Mouse (Mus musculus) hindbrain, embryonic 14.5 days (tissue): ENCODE results near the gene Chrnb1. TPM values are rescaled to one million over a fixed set of nuclear protein-coding genes. Genes with fewer than 3 reads are reported as not detected.

Source experiments
- ATAC-seq: fragments of 200-750 bp; cut with Nextera tagmentation; 2 replicates; pipeline ENCODE4 v1.8.0; 2017; ENCODE audit warnings: moderate number of reproducible peaks, mild to moderate bottlenecking, moderate TSS enrichment, moderate library complexity; ENCODE audit not compliant: low FRiP score
- DNase-seq: peaks from one replicate; pipeline ENCODE4 v3.0.0-alpha.2; 2015; ENCODE audit warnings: low spot score
- H3K27ac ChIP-seq: fragments of 300-500 bp; sonication (generic); 2 replicates; pipeline ENCODE4 v1.5.1; 2014; ENCODE audit warnings: mild to moderate bottlenecking, moderate library complexity
- H3K27me3 ChIP-seq: fragments of 300-500 bp; sonication (generic); 2 replicates; pipeline ENCODE4 v1.6.1; 2014; ENCODE audit warnings: mild to moderate bottlenecking, low read length, mixed read lengths; ENCODE audit not compliant: control insufficient read depth, insufficient read depth
- H3K36me3 ChIP-seq: fragments of 300-500 bp; sonication (generic); replicated peaks from 2 replicates; pipeline ENCODE4 v1.6.1; 2014; ENCODE audit not compliant: control insufficient read depth, insufficient read depth
- H3K4me1 ChIP-seq: fragments of 300-500 bp; sonication (generic); replicated peaks from 2 replicates; pipeline ENCODE4 v1.6.1; 2014; ENCODE audit warnings: antibody characterized with exemption, low read length, mixed read lengths; ENCODE audit not compliant: control insufficient read depth, insufficient read depth
- H3K4me2 ChIP-seq: fragments of 300-500 bp; sonication (generic); replicated peaks from 2 replicates; pipeline ENCODE4 v1.6.1; 2014; ENCODE audit warnings: mild to moderate bottlenecking, moderate library complexity
- H3K4me3 ChIP-seq: fragments of 300-500 bp; sonication (generic); replicated peaks from 2 replicates; pipeline ENCODE4 v1.5.1; 2014; ENCODE audit warnings: mild to moderate bottlenecking, low read length
- H3K9ac ChIP-seq: fragments of 300-500 bp; sonication (generic); 2 replicates; pipeline ENCODE4 v1.6.1; 2014
- H3K9me3 ChIP-seq: fragments of 300-500 bp; sonication (generic); 2 replicates; pipeline ENCODE4 v1.6.1; 2016; ENCODE audit warnings: low read length; ENCODE audit not compliant: control insufficient read depth
- WGBS: fragments of 180-500 bp; shearing (Covaris S2); extraction: QIAGEN DNeasy Blood & Tissue Kit; methylation state at CpG from one replicate; pipeline ENCODE4 v1.1.7; 2014; 5-methylcytosine and 5-hydroxymethylcytosine counted together
- polyA plus RNA-seq: library from polyadenylated mRNA; unstranded; fragments of >200 nt; fragmentation: Nextera tagmentation; extraction: Ambion mirVana; gene quantifications from 2 replicates; pipeline ENCODE4 v1.2.1, GENCODE M21; 2014

Chrnb1 gene
- polyA plus RNA-seq, 1 experiment from 2014 or later: 1.4 TPM

GRCm38 (mm10) chr11:69781828-69782227, 13.9 kb downstream of the Chrnb1 start:
- DNase-seq (no peak), ATAC-seq (no peak)
- 31% methylated on average over 4 of the region's 4 CpGs for WGBS

GRCm38 (mm10) chr11:69778985-69779384, 16.8 kb downstream of the Chrnb1 start:
- DNase-seq (no peak), ATAC-seq (no peak)
- no peak overlapping the region for H3K27ac ChIP-seq
- no peak overlapping the region for H3K4me2 ChIP-seq
- 41% methylated on average over 7 of the region's 7 CpGs for WGBS
- no peaks in the 10 kb centered on the region for H3K9me3 ChIP-seq
- no peak overlapping the region for H3K9ac ChIP-seq
- H3K27me3 ChIP-seq: no peaks in the 10 kb centered on the region
- H3K4me1 ChIP-seq: no peaks in the 10 kb centered on the region
- no peak overlapping the region for H3K4me3 ChIP-seq
- H3K36me3 ChIP-seq: peaks cover 20% of the 10 kb centered on the region; the same call in 1 of the 2 replicates

More at GRCm38 (mm10) chr11:69781828-69782227, 13.9 kb downstream of the Chrnb1 start:
- H3K4me3 ChIP-seq: no peak overlapping the region
- H3K27me3 ChIP-seq: no peaks in the 10 kb centered on the region
- H3K9ac ChIP-seq: no peak overlapping the region
- H3K36me3 ChIP-seq: peaks cover 8% of the 10 kb centered on the region; the same call in 1 of the 2 replicates
- H3K4me1 ChIP-seq: no peaks in the 10 kb centered on the region
- no peak overlapping the region for H3K27ac ChIP-seq
- H3K9me3 ChIP-seq: no peaks in the 10 kb centered on the region
- no peak overlapping the region for H3K4me2 ChIP-seq

- H3K4me1 ChIP-seq: no peaks in the 10 kb centered on the region
- WGBS: 66% methylated on average over 23 of the region's 23 CpGs
- ATAC-seq: no peak
Observed at GRCm38 (mm10) chr11:69778258-69778982, 17.3 kb downstream of the Chrnb1 start.

GRCm38 (mm10) chr11:69777504-69778257, 18.1 kb downstream of the Chrnb1 start:
- ATAC-seq (no peak), DNase-seq (no peak)
- Histone ChIP-seq H3K9ac (no peak overlapping the region), H3K36me3 (peaks cover 20% of the 10 kb centered on the region; the same call in 1 of the 2 replicates), H3K4me3 (no peak overlapping the region), H3K4me2 (no peak overlapping the region), H3K27me3 (no peaks in the 10 kb centered on the region), H3K4me1 (no peaks in the 10 kb centered on the region), H3K9me3 (no peaks in the 10 kb centered on the region), H3K27ac (no peak overlapping the region)
- 60% methylated on average over 26 of the region's 26 CpGs for WGBS

More at GRCm38 (mm10) chr11:69778258-69778982, 17.3 kb downstream of the Chrnb1 start:
- Histone ChIP-seq H3K9me3 (no peaks in the 10 kb centered on the region), H3K9ac (no peak overlapping the region), H3K4me3 (no peak overlapping the region), H3K27me3 (no peaks in the 10 kb centered on the region), H3K4me2 (no peak overlapping the region), H3K27ac (no peak overlapping the region), H3K36me3 (peaks cover 20% of the 10 kb centered on the region; the same call in 1 of the 2 replicates)
- no peak for DNase-seq

GRCm38 (mm10) chr11:69776488-69776887, 19.3 kb downstream of the Chrnb1 start:
- no peak overlapping the region for H3K4me2 ChIP-seq
- H3K9me3 ChIP-seq: no peaks in the 10 kb centered on the region
- H3K4me1 ChIP-seq: no peaks in the 10 kb centered on the region
- H3K36me3 ChIP-seq: peaks cover 20% of the 10 kb centered on the region; the same call in 1 of the 2 replicates
- H3K27me3 ChIP-seq: no peaks in the 10 kb centered on the region
- ATAC-seq (0 out of 2 replicates have a peak, but pooled peaks have one; percentile 11), DNase-seq (no peak)
- 85% methylated on average over 20 of the region's 20 CpGs for WGBS
- H3K4me3 ChIP-seq: no peak overlapping the region
- no peak overlapping the region for H3K9ac ChIP-seq
- H3K27ac ChIP-seq: no peak overlapping the region

GRCm38 (mm10) chr11:69775716-69776115, 20.0 kb downstream of the Chrnb1 start:
- DNase-seq (no peak), ATAC-seq (no peak)
- Histone ChIP-seq H3K27ac (no peak overlapping the region), H3K4me2 (no peak overlapping the region), H3K4me3 (no peak overlapping the region), H3K4me1 (no peaks in the 10 kb centered on the region), H3K36me3 (peaks cover 20% of the 10 kb centered on the region; the same call in 1 of the 2 replicates), H3K9me3 (no peaks in the 10 kb centered on the region), H3K27me3 (no peaks in the 10 kb centered on the region), H3K9ac (no peak overlapping the region)
- WGBS: 68% methylated on average over 10 of the region's 10 CpGs

GRCm38 (mm10) chr11:69774961-69775360, 20.8 kb downstream of the Chrnb1 start:
- no peak overlapping the region for H3K27ac ChIP-seq
- no peaks in the 10 kb centered on the region for H3K9me3 ChIP-seq
- 57% methylated on average over 5 of the region's 5 CpGs for WGBS
- ATAC-seq (no peak), DNase-seq (no peak)
- H3K4me1 ChIP-seq: no peaks in the 10 kb centered on the region
- peaks cover 20% of the 10 kb centered on the region; the same call in 1 of the 2 replicates for H3K36me3 ChIP-seq
- H3K27me3 ChIP-seq: no peaks in the 10 kb centered on the region
- no peak overlapping the region for H3K9ac ChIP-seq
- H3K4me2 ChIP-seq: no peak overlapping the region
- H3K4me3 ChIP-seq: no peak overlapping the region

GRCm38 (mm10) chr11:69767625-69767909, 28.2 kb downstream of the Chrnb1 start:
- H3K36me3 ChIP-seq: no peaks in the 10 kb centered on the region
- peak overlapping the region; percentile 54 for H3K4me2 ChIP-seq
- H3K4me1 ChIP-seq: peaks cover 19% of the 10 kb centered on the region
- ATAC-seq (no peak), DNase-seq (no peak)
- 71% methylated on average over 4 of the region's 4 CpGs for WGBS
- no peak overlapping the region for H3K27ac ChIP-seq
- H3K9me3 ChIP-seq: no peaks in the 10 kb centered on the region
- peak overlapping the region; percentile 81; the same call in 1 of the 2 replicates for H3K4me3 ChIP-seq
- H3K9ac ChIP-seq: peak overlapping the region; percentile 94
- H3K27me3 ChIP-seq: no peaks in the 10 kb centered on the region

GRCm38 (mm10) chr11:69766872-69767624, 28.7 kb downstream of the Chrnb1 start:
- DNase-seq (no peak), ATAC-seq (no peak)
- Histone ChIP-seq H3K36me3 (no peaks in the 10 kb centered on the region), H3K4me3 (peak overlapping the region; percentile 81), H3K4me2 (peak overlapping the region; percentile 54), H3K9me3 (no peaks in the 10 kb centered on the region), H3K27ac (peak overlapping the region; percentile 90; the same call in 1 of the 2 replicates), H3K4me1 (peaks cover 19% of the 10 kb centered on the region), H3K27me3 (no peaks in the 10 kb centered on the region), H3K9ac (peak overlapping the region; percentile 94)
- WGBS: 72% methylated on average over 13 of the region's 13 CpGs
